Mouse (Mus musculus): ENCODE results near the gene Tom1l2.

GRCm38 (mm10) chr11:60268563-60268962, 84.1 kb downstream of the Tom1l2 start:
- TF ChIP-seq CTCF (IDR thresholded peaks at IDR 0.05; ENCODE audit: borderline replicate concordance, extremely low read depth, insufficient read depth, insufficient read length) (no peak), POLR2A (IDR thresholded peaks at IDR 0.05; ENCODE audit: borderline replicate concordance, extremely low read depth, insufficient read depth, insufficient read length, poor library complexity, severe bottlenecking) (no peak)

Measured in brain, embryonic 14.5 days (tissue).